In genomic region chr16:55468833-55469458, GRCm38 (mm10) we compare ENCODE assay signal across 8 mouse cellular contexts.
DNase-seq lines count a peak whose midpoint lies in the region; ATAC-seq and TF ChIP-seq lines count a peak whose summit lies in the region.

No protein-coding gene starts in this region.

- intact Hi-C loops in heart, postnatal 14 days (cut with DNase I) = loop anchor here (10.0 kb wide), 1 partner anchor 484 kb away; no protein-coding TSS in a partner anchor

- WGBS in forebrain, embryonic 12.5 days = 59% methylated on average over 9 of the region's 9 CpGs
- 50% methylated on average over 9 of the region's 9 CpGs for WGBS in liver, postnatal 0 days (ENCODE audit: insufficient replicate concordance)

- H3K4me2 ChIP-seq in CH12.LX (ENCODE audit: insufficient read depth, low read depth, poor library complexity, severe bottlenecking) = no peak overlapping the region
- no peak overlapping the region for H3K4me2 ChIP-seq in forebrain, embryonic 12.5 days
- no peak overlapping the region for H3K4me2 ChIP-seq in liver, postnatal 0 days (ENCODE audit: low read depth, low read length)

- H3K9me3 ChIP-seq in CH12.LX (replicated peaks; ENCODE audit: low read length) = no peaks in the 10 kb centered on the region
- H3K9me3 ChIP-seq in forebrain, embryonic 12.5 days = no peaks in the 10 kb centered on the region
- no peaks in the 10 kb centered on the region for H3K9me3 ChIP-seq in liver, postnatal 0 days (ENCODE audit: low read length)

- TF ChIP-seq POLR2A in CH12.LX (IDR thresholded peaks at IDR 0.05; ENCODE audit: low read depth, low read length) = no peak

- no peak for TF ChIP-seq EP300 in CH12.LX (IDR thresholded peaks at IDR 0.05; ENCODE audit: low read length)
- no peak for TF ChIP-seq EP300 in liver, postnatal 0 days (IDR thresholded peaks at IDR 0.05; ENCODE audit: low read depth)

- DNase-seq in CH12.LX (ENCODE audit: extremely low read depth) = peak; percentile 84
- DNase-seq in brain, embryonic 18.5 days (ENCODE audit: low read depth, low spot score) = peak; percentile 76
- DNase-seq in heart, postnatal 14 days = peak; percentile 61 to 83
- peak; percentile 86 to 92 for DNase-seq in kidney, postnatal 36 days
- peak; percentile 77 for DNase-seq in liver, postnatal 0 days
- DNase-seq in ovary, adult 18-20 months (ENCODE audit: low spot score) = peak; percentile 61
- peak; percentile 58 for DNase-seq in thymus, postnatal 14 days

- TF ChIP-seq RAD21 in CH12.LX (IDR thresholded peaks at IDR 0.05; ENCODE audit: low read depth, low read length) = no peak; the same call in none of the 2 replicates

- no peak overlapping the region for H3K4me3 ChIP-seq in CH12.LX (replicated peaks in 1 of 3; ENCODE audit: low read depth in 2 of 3, low read length in 2 of 3, poor library complexity in 1 of 3)
- H3K4me3 ChIP-seq in forebrain, embryonic 12.5 days (replicated peaks) = no peak overlapping the region
- H3K4me3 ChIP-seq in liver, postnatal 0 days (ENCODE audit: low read depth, low read length) = no peak overlapping the region

- peak; percentile 72 to 96 for TF ChIP-seq CTCF in CH12.LX (conservative IDR thresholded peaks at IDR 0.05 in 1 of 2, IDR thresholded peaks at IDR 0.05 in 1 of 2; ENCODE audit: low read depth in 2 of 2, low read length in 2 of 2)
- TF ChIP-seq CTCF in liver, postnatal 0 days (IDR thresholded peaks at IDR 0.05; ENCODE audit: low read depth) = peak; percentile 77

- peak; percentile 88 for ATAC-seq in forebrain, embryonic 12.5 days (ENCODE audit: low FRiP score)
- 0 out of 2 replicates have a peak, but pooled peaks have one; percentile 19 for ATAC-seq in liver, postnatal 0 days

- dilution Hi-C loops in CH12.LX (cut with MboI; ENCODE audit: extremely low pct_ligation_motif_present, extremely low pct_unique_long_range_greater_than_20kb, low sequenced_read_pairs) = no loop called here

- in situ Hi-C loops in CH12.LX (cut with MboI; ENCODE audit: low pct_ligation_motif_present, low pct_unique_long_range_greater_than_20kb, low sequenced_read_pairs) = loop anchor here (25.0 kb wide), 2 partner anchors 332 to 482 kb away; no protein-coding TSS in a partner anchor

- 0 out of 4 replicates have a peak, but pooled peaks cover 0 to 3% of the 10 kb centered on the region in 2 experiments for H3K4me1 ChIP-seq in CH12.LX (ENCODE audit: control insufficient read depth in 1 of 2, insufficient read depth in 2 of 2)
- H3K4me1 ChIP-seq in forebrain, embryonic 12.5 days = no peaks in the 10 kb centered on the region
- no peaks in the 10 kb centered on the region for H3K4me1 ChIP-seq in liver, postnatal 0 days (ENCODE audit: insufficient read depth)

- H3K27ac ChIP-seq in CH12.LX (ENCODE audit: insufficient read depth, low read depth) = no peak overlapping the region
- H3K27ac ChIP-seq in forebrain, embryonic 12.5 days = no peak overlapping the region
- H3K27ac ChIP-seq in liver, postnatal 0 days (ENCODE audit: low read depth) = no peak overlapping the region

- no peaks in the 10 kb centered on the region for H3K27me3 ChIP-seq in CH12.LX (replicated peaks)
- no peaks in the 10 kb centered on the region for H3K27me3 ChIP-seq in forebrain, embryonic 12.5 days
- no peaks in the 10 kb centered on the region for H3K27me3 ChIP-seq in liver, postnatal 0 days (ENCODE audit: insufficient read depth, low read length)

- no peaks in the 10 kb centered on the region for H3K79me2 ChIP-seq in CH12.LX (replicated peaks; ENCODE audit: control insufficient read depth, extremely low read depth, insufficient read depth, poor library complexity, severe bottlenecking)

- H3K9ac ChIP-seq in CH12.LX (ENCODE audit: insufficient read depth, low read depth) = no peak overlapping the region
- H3K9ac ChIP-seq in forebrain, embryonic 12.5 days = no peak overlapping the region
- no peak overlapping the region for H3K9ac ChIP-seq in liver, postnatal 0 days (replicated peaks)

- no peaks in the 10 kb centered on the region for H3K36me3 ChIP-seq in CH12.LX (replicated peaks in 1 of 2; ENCODE audit: control insufficient read depth in 1 of 2, insufficient read depth in 1 of 2, low read length in 1 of 2)
- no peaks in the 10 kb centered on the region for H3K36me3 ChIP-seq in forebrain, embryonic 12.5 days (replicated peaks)
- no peaks in the 10 kb centered on the region for H3K36me3 ChIP-seq in liver, postnatal 0 days (replicated peaks; ENCODE audit: insufficient read depth, low read length)

TF ChIP-seq in CH12.LX, 34 proteins besides CTCF, POLR2A, EP300 and RAD21:
- TF ChIP-seq IRF4 (IDR thresholded peaks at IDR 0.05; ENCODE audit: low read depth, low read length) (no peak), HCFC1 (IDR thresholded peaks at IDR 0.05; ENCODE audit: low read depth, low read length) (no peak), ETS1 (conservative IDR thresholded peaks at IDR 0.05; ENCODE audit: low read depth, low read length) (no peak), MEF2A (IDR thresholded peaks at IDR 0.05; ENCODE audit: borderline replicate concordance, low read depth, low read length) (0 out of 2 replicates have a peak, but pooled peaks have one; percentile 38), ZC3H11A (IDR thresholded peaks at IDR 0.05; ENCODE audit: low read depth, low read length) (peak; percentile 35), MAFK (IDR thresholded peaks at IDR 0.05; ENCODE audit: insufficient replicate concordance, low read length) (no peak), CHD1 (IDR thresholded peaks at IDR 0.05; ENCODE audit: low read depth, low read length) (no peak), SMC3 (IDR thresholded peaks at IDR 0.05; ENCODE audit: low read depth, low read length) (peak; percentile 90), ZMIZ1 (IDR thresholded peaks at IDR 0.05; ENCODE audit: low read depth, low read length) (no peak), KAT2A (IDR thresholded peaks at IDR 0.05; ENCODE audit: insufficient replicate concordance, low read length) (no peak), MAX (IDR thresholded peaks at IDR 0.05; ENCODE audit: low read length) (no peak)
